Mouse (Mus musculus): ENCODE measurements around the gene Clptm1.

GRCm38 (mm10) chr7:19600562-19600961 lies 64.3 kb downstream of the Clptm1 start:
- TF ChIP-seq CTCF (IDR thresholded peaks at IDR 0.05; ENCODE audit: borderline replicate concordance, control insufficient read depth, extremely low read depth, insufficient read depth, low read length, poor library complexity) (no peak), POLR2A (IDR thresholded peaks at IDR 0.05; ENCODE audit: control insufficient read depth, extremely low read depth, insufficient read depth, low read length, poor library complexity) (no peak)

Measured in thymus, adult 2 months (tissue).